Mouse (Mus musculus) heart, embryonic 11.5 days (tissue): ENCODE measurements around the gene Jmjd1c. TPM values are rescaled to one million over a fixed set of nuclear protein-coding genes. Genes with fewer than 3 reads are reported as not detected.

Experiments used
- ATAC-seq: fragments of 200-750 bp; cut with Nextera tagmentation; replicated peaks from 2 replicates; pipeline ENCODE4 v1.8.0; 2017; ENCODE audit warnings: moderate library complexity; ENCODE audit not compliant: insufficient number of reproducible peaks, low FRiP score, low TSS enrichment
- H3K27ac ChIP-seq: fragments of 300-500 bp; sonication (generic); 2 replicates; pipeline ENCODE4 v1.5.1; 2014; ENCODE audit warnings: mild to moderate bottlenecking, low read depth, low read length
- H3K27me3 ChIP-seq: fragments of 300-500 bp; sonication (generic); 2 replicates; pipeline ENCODE4 v1.6.1; 2014; ENCODE audit warnings: mild to moderate bottlenecking, low read length, mixed read lengths; ENCODE audit not compliant: control insufficient read depth, insufficient read depth
- H3K36me3 ChIP-seq: fragments of 300-500 bp; sonication (generic); 2 replicates; pipeline ENCODE4 v1.6.1; 2014; ENCODE audit warnings: mild to moderate bottlenecking, low read length, moderate library complexity, mixed read lengths; ENCODE audit not compliant: control insufficient read depth, insufficient read depth
- H3K4me1 ChIP-seq: fragments of 300-500 bp; sonication (generic); 2 replicates; pipeline ENCODE4 v1.6.1; 2014; ENCODE audit warnings: low read length; ENCODE audit not compliant: control insufficient read depth, insufficient read depth
- H3K4me2 ChIP-seq: fragments of 300-500 bp; sonication (generic); 2 replicates; pipeline ENCODE4 v1.6.1; 2014; ENCODE audit warnings: mild to moderate bottlenecking, moderate library complexity
- H3K4me3 ChIP-seq: fragments of 300-500 bp; sonication (generic); 2 replicates; pipeline ENCODE4 v1.5.1; 2014; ENCODE audit warnings: low read depth, low read length
- H3K9ac ChIP-seq: fragments of 300-500 bp; sonication (generic); 2 replicates; pipeline ENCODE4 v1.6.1; 2014; ENCODE audit warnings: mild to moderate bottlenecking, low read depth, low read length, moderate library complexity
- H3K9me3 ChIP-seq: fragments of 300-500 bp; sonication (generic); replicated peaks from 2 replicates; pipeline ENCODE4 v1.6.1; 2016; ENCODE audit warnings: low read length; ENCODE audit not compliant: control insufficient read depth
- WGBS: fragments of 180-500 bp; shearing (Covaris S2); extraction: QIAGEN DNeasy Blood & Tissue Kit; methylation state at CpG from one replicate; pipeline ENCODE4 v1.1.7; 2014; ENCODE audit not compliant: insufficient replicate concordance; 5-methylcytosine and 5-hydroxymethylcytosine counted together
- polyA plus RNA-seq: library from polyadenylated mRNA; unstranded; fragments of >200 nt; fragmentation: Nextera tagmentation; extraction: Ambion mirVana; gene quantifications from 2 replicates; pipeline ENCODE4 v1.2.1, GENCODE M21; 2014

Jmjd1c gene
- polyA plus RNA-seq, 1 experiment from 2014 or later: 39.5 TPM

DNA sequence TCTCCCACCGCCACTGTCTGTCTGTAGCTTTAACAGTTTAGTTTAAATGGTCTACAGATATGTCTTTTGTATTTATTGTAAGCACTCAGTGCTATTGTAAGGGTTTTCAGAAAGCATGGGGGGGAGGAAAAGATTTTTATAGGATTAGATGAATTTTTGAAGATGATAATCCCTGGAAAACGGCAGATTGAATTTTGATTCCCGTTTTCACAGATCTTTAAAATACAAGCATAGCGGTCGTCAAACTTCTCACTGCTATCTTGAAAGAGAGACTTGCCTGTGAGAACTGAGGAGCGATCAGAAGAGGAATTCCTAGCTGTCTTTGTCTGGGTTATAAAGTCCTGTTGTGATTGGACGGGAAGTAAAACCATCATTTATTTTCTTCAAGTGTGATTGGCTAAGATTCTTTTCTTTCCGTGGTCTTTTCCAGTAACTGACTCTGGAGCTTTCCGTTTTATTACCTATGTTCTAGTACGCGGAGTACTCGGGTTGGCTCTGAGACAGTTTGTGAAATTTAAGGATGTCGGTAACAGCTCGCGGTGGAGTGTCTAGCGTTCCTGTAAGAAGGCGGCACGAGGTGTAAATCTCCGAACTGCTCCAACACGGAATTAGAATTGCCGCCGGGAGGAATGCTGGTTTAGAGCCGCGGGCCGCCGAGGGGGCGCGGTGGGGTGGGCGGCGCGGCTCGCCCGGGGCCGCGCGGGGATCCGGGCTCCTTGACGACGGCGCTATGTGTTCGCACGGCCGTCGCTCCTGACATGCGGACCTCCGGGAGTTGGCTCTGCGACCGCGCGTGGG lies 30.3 kb downstream of the Jmjd1c start:
- H3K4me2 ChIP-seq: peak overlapping the region; percentile 96
- H3K4me3 ChIP-seq: peak overlapping the region; percentile 93
- H3K36me3 ChIP-seq: no peaks in the 10 kb centered on the region
- peak overlapping the region; percentile 89 for H3K9ac ChIP-seq
- peaks cover 25% of the 10 kb centered on the region for H3K4me1 ChIP-seq
- H3K9me3 ChIP-seq: no peaks in the 10 kb centered on the region
- peak; percentile 59; the same call in 1 of the 2 replicates for ATAC-seq
- H3K27ac ChIP-seq: peak overlapping the region; percentile 66
- H3K27me3 ChIP-seq: no peaks in the 10 kb centered on the region
- under 1% methylated on average over 44 of the region's 50 CpGs for WGBS

DNA sequence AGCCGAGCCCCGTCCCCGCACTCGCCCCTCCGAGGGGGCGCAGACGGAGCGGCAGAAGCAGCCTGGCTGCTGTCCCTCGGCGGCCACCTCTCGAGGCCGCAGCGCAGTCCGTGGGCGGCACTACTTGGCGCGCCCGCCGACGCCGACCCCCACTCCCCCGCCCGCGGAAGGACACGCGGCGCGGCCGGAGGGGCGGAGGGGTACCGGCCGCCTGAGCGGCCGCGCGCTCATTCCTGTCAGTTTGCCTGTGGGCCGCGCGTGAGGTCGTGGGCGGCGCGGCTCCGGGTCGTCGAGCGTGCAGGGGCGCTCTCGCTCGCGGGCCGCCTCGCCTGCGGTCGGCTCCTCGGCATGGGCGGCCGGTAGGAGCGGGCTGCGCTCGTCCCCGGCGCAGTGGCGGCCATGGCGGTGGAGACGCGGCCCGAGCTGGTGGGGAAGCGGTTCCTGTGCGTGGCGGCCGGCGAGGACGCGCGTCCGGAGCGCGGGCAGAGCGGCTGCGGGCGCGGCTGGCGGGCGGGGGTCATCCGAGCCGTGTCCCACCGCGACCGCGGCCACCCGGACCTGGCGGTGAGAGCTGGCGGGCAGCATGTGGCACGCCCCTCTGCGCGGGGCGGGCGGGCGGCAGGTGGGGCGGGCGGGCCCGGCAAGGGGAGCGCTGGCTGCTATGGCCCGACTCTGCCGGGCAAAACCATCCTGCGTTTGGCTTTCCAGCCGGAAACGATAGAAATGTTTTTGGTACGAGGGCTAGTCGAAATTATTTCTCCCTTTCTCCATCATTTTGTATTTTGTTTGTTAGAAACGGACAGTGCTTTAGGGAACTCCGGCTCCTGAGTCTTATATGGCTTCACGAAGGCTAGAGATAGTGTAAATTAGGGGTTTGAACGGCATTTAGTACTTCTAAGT lies 31.2 kb downstream of the Jmjd1c start:
- Histone ChIP-seq H3K9me3 (no peaks in the 10 kb centered on the region), H3K4me1 (peaks cover 25% of the 10 kb centered on the region), H3K27me3 (no peaks in the 10 kb centered on the region), H3K9ac (peak overlapping the region; percentile 89), H3K27ac (peak overlapping the region; percentile 66), H3K4me3 (peak overlapping the region; percentile 93), H3K36me3 (no peaks in the 10 kb centered on the region), H3K4me2 (peak overlapping the region; percentile 96)
- ATAC-seq: peak; percentile 52
- WGBS: 1% methylated on average over 96 of the region's 115 CpGs

DNA sequence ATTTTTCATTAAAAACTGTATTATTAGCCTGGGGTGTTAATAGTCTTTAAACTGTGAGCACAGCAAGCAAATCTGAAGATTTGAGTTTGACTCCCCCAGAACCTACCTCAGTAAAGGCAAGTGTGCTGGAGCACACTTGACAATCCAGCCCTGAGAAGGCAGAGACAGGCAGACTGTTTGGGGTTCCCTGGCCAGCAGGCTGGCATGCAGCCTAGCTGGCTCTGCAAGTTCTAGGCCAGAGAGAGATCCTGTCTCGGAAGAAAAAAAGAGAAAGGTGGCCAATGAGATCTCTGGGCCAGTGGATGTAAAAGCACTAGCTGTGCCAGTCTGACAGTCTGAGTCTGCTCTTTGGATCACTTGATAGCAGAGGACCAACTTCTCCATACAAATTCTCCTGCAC lies 33.6 kb downstream of the Jmjd1c start:
- no peak overlapping the region for H3K27ac ChIP-seq
- ATAC-seq: no peak
- WGBS: 54% methylated on average over 1 of the region's 1 CpGs

DNA sequence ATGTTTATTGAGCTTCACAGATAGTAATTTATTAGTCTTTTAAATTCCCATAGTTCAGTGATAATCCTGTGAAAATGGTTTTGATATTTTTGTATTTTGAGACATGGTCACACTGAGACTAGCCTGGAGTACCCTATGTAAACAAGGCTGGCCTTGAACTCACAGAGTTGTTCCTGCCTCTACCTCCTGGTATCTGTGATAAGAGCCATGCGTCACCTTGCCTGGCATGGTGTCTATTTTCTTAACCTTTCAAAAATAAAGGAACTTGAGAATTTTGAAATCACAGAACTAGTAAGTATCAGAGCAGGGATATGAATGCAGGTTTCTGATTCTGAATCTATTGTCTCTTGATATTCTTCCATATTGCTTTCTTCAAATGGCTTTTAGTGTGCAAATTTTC lies 35.8 kb downstream of the Jmjd1c start:
- WGBS: 59% methylated on average over 1 of the region's 1 CpGs
- Histone ChIP-seq H3K9ac (no peak overlapping the region), H3K4me1 (no peaks in the 10 kb centered on the region), H3K4me2 (no peak overlapping the region), H3K9me3 (no peaks in the 10 kb centered on the region), H3K4me3 (no peak overlapping the region), H3K27me3 (no peaks in the 10 kb centered on the region), H3K36me3 (no peaks in the 10 kb centered on the region), H3K27ac (no peak overlapping the region)
- ATAC-seq: no peak

More for the DNA sequence above, 33.6 kb downstream of the Jmjd1c start:
- no peaks in the 10 kb centered on the region for H3K27me3 ChIP-seq
- no peak overlapping the region for H3K4me3 ChIP-seq
- H3K9ac ChIP-seq: no peak overlapping the region
- no peak overlapping the region for H3K4me2 ChIP-seq
- no peaks in the 10 kb centered on the region for H3K9me3 ChIP-seq
- H3K36me3 ChIP-seq: no peaks in the 10 kb centered on the region
- H3K4me1 ChIP-seq: peaks cover 16% of the 10 kb centered on the region

- no peaks in the 10 kb centered on the region for H3K27me3 ChIP-seq
- no peak overlapping the region for H3K9ac ChIP-seq
- H3K27ac ChIP-seq: no peak overlapping the region
- ATAC-seq: no peak
- H3K9me3 ChIP-seq: no peaks in the 10 kb centered on the region
- no peaks in the 10 kb centered on the region for H3K4me1 ChIP-seq
- no peak overlapping the region for H3K4me2 ChIP-seq
- WGBS: 90% methylated on average over 2 of the region's 2 CpGs
- H3K4me3 ChIP-seq: no peak overlapping the region
- no peaks in the 10 kb centered on the region for H3K36me3 ChIP-seq
Measured at GRCm38 (mm10) chr10:67134322-67134721, 38.4 kb downstream of the Jmjd1c start.

DNA sequence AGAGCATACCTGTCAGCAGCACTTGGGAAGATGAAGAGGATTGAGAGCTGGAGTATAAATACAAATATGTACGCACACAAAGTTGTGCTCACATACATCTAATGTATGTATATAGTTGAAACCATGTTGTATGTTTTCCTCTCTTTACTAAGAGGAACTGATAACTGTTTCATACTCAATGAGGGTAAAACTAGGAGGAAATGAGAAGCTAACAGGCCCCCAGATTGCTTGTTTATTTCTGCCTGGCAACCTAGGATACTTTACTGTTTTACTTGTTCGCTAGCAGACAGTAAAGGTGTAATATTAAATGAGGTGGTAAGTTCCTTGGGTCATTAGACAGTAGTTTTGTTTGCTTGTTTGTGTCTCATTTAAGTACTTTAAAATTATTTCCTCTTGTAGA lies 41.5 kb downstream of the Jmjd1c start:
- Histone ChIP-seq H3K36me3 (no peaks in the 10 kb centered on the region), H3K4me1 (no peaks in the 10 kb centered on the region), H3K9ac (no peak overlapping the region), H3K4me3 (no peak overlapping the region), H3K9me3 (no peaks in the 10 kb centered on the region), H3K4me2 (no peak overlapping the region), H3K27me3 (no peaks in the 10 kb centered on the region), H3K27ac (no peak overlapping the region)
- ATAC-seq: no peak
- 88% methylated on average over 2 of the region's 2 CpGs for WGBS

GRCm38 (mm10) chr10:67143661-67144060 lies 47.7 kb downstream of the Jmjd1c start:
- no peak for ATAC-seq
- H3K27ac ChIP-seq: no peak overlapping the region
- H3K4me1 ChIP-seq: peaks cover 7% of the 10 kb centered on the region
- no peaks in the 10 kb centered on the region for H3K36me3 ChIP-seq
- no peak overlapping the region for H3K9ac ChIP-seq
- no peaks in the 10 kb centered on the region for H3K9me3 ChIP-seq
- no peaks in the 10 kb centered on the region for H3K27me3 ChIP-seq
- no peak overlapping the region for H3K4me3 ChIP-seq
- no peak overlapping the region for H3K4me2 ChIP-seq

DNA sequence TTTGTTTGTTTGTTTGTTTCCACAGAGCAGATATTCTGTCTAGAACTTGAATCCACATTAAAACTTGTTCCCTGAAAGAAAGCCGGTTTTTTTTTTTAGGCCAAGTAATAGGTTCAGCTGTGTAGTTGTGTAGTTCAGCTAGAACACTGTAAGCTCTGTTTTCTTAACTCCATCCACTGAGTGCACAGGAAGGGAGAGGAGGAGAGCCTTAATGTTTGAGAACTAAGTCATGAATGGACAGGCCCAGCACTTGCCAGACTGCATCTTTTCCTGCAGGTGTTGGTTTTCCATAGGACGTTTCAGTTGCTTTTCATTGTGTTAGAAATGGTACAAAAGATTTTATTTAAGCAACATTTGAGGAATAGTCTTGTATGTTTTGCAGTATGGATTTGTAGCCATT lies 48.3 kb downstream of the Jmjd1c start:
- Histone ChIP-seq H3K9ac (no peak overlapping the region), H3K4me2 (no peak overlapping the region), H3K9me3 (no peaks in the 10 kb centered on the region), H3K4me1 (peaks cover 7% of the 10 kb centered on the region), H3K4me3 (no peak overlapping the region), H3K36me3 (no peaks in the 10 kb centered on the region), H3K27me3 (no peaks in the 10 kb centered on the region), H3K27ac (no peak overlapping the region)
- WGBS: 75% methylated on average over 2 of the region's 2 CpGs
- no peak for ATAC-seq
